Mouse (Mus musculus) heart, embryonic 14.5 days (tissue): Measurements from ENCODE around the gene Grcc10. TPM values are rescaled to one million over a fixed set of nuclear protein-coding genes. Genes with fewer than 3 reads are reported as not detected.

ENCODE experiments used
- ATAC-seq: fragments of 200-750 bp; cut with Nextera tagmentation; 2 replicates; pipeline ENCODE4 v1.8.0; 2017; ENCODE audit warnings: low read depth, moderate TSS enrichment; ENCODE audit not compliant: insufficient number of reproducible peaks, insufficient read depth, low FRiP score
- H3K27ac ChIP-seq, 2 experiments: fragments of 200-500 bp in 1 of 2; fragments of 300-500 bp in 1 of 2; sonication (generic) in 1 of 2; replicated peaks in 1 of 2; 2 replicates each; pipeline ENCODE4 v1.5.1; 2012 to 2014; ENCODE audit warnings: low read depth in 2 of 2, low read length in 2 of 2, control low read depth in 1 of 2, mild to moderate bottlenecking in 1 of 2, mixed read lengths in 1 of 2; ENCODE audit not compliant: control insufficient read depth in 1 of 2, insufficient read depth in 1 of 2
- H3K27me3 ChIP-seq: fragments of 300-500 bp; sonication (generic); 2 replicates; pipeline ENCODE4 v1.6.1; 2014; ENCODE audit warnings: mild to moderate bottlenecking, low read length, control low read depth; ENCODE audit not compliant: control insufficient read depth, insufficient read depth
- H3K36me3 ChIP-seq: fragments of 300-500 bp; sonication (generic); 2 replicates; pipeline ENCODE4 v1.6.1; 2014; ENCODE audit warnings: mild to moderate bottlenecking, control low read depth, low read length, mixed read lengths; ENCODE audit not compliant: control insufficient read depth, insufficient read depth
- H3K4me1 ChIP-seq, 2 experiments: fragments of 200-500 bp in 1 of 2; fragments of 300-500 bp in 1 of 2; sonication (generic) in 1 of 2; 2 replicates each; pipeline ENCODE4 v1.6.1; 2012 to 2014; ENCODE audit warnings: low read length in 2 of 2, control low read depth in 1 of 2, mixed read lengths in 1 of 2; ENCODE audit not compliant: control insufficient read depth in 2 of 2, insufficient read depth in 2 of 2
- H3K4me2 ChIP-seq: fragments of 300-500 bp; sonication (generic); 2 replicates; pipeline ENCODE4 v1.6.1; 2014; ENCODE audit warnings: mild to moderate bottlenecking, low read length
- H3K4me3 ChIP-seq, 2 experiments: fragments of 200-500 bp in 1 of 2; fragments of 300-500 bp in 1 of 2; sonication (generic) in 1 of 2; 2 replicates each; pipeline ENCODE4 v1.5.1; 2012 to 2014; ENCODE audit warnings: low read length in 2 of 2, mild to moderate bottlenecking in 2 of 2, control low read depth in 1 of 2, low read depth in 1 of 2, moderate library complexity in 1 of 2; ENCODE audit not compliant: control insufficient read depth in 1 of 2, insufficient read depth in 1 of 2
- H3K9ac ChIP-seq: fragments of 300-500 bp; sonication (generic); 2 replicates; pipeline ENCODE4 v1.6.1; 2014; ENCODE audit warnings: mild to moderate bottlenecking, low read length
- H3K9me3 ChIP-seq: fragments of 300-500 bp; sonication (generic); 2 replicates; pipeline ENCODE4 v1.6.1; 2016; ENCODE audit warnings: low read length, control low read depth; ENCODE audit not compliant: control insufficient read depth
- whole genome bisulfite sequencing: fragments of 180-500 bp; shearing (Covaris S2); extraction: QIAGEN DNeasy Blood & Tissue Kit; methylation state at CpG from one replicate; pipeline ENCODE4 v1.1.7; 2014; 5-methylcytosine and 5-hydroxymethylcytosine counted together
- microRNA counts: library from miRNA; unstranded; fragments of <30 nt; microRNA quantifications from one replicate; lab custom pipeline; 2016
- microRNA-seq: library from miRNA; unstranded; fragments of <30 nt; microRNA quantifications from one replicate; pipeline ENCODE4, GENCODE M21; 2016
- polyA plus RNA-seq: library from polyadenylated mRNA; unstranded; fragments of >200 nt; fragmentation: Nextera tagmentation; extraction: Ambion mirVana; gene quantifications from 2 replicates; pipeline ENCODE4 v1.2.1, GENCODE M21; 2014

Grcc10 gene
- polyA plus RNA-seq, 1 experiment from 2014 or later: 503 TPM

DNA sequence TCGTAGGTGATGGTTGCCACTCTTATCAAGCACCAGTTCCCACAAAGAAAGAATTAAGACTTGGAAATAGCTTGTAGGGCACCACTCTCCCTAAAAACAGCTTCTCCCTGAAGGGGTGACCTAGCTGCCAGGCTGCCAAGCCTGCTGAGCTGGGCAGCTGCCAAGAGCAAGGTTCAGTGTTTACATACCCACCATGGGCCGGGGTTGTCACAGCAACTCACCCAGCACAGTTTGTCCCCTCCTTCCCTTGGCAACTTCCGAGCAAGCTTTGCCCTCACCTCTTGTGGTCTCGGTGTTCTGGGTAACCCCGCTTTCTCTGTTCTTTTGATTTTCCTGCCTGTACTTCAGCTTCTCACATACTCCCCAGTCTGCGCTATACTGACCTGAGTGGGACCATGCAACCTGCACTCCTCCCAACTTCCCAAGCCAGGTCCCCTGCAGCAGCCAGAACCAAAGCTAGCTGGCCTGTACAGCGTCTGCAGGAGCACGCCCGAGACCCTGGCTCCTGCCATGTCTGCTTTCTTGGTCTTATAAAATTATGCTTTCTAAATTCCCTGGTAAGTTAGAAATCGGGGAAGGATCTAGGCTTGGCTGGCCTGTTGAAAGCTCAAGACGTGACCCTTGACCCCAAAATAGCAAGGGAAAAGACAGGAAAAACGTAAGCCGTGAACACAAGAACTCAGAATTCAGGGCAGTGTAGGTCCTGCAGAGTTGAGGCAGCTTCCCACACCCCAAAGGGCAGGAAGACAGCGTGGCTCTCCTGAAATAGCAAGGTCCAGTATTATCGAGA lies 46.8 kb downstream of the Grcc10 start:
- Histone ChIP-seq H3K4me3 (no peak overlapping the region), H3K4me1 (peaks cover 12 to 20% of the 10 kb centered on the region in 2 experiments), H3K36me3 (peaks cover 14% of the 10 kb centered on the region), H3K27ac (peak overlapping the region; percentile 35 to 47; a peak in 2 of 4 replicates), H3K27me3 (no peaks in the 10 kb centered on the region), H3K9ac (no peak overlapping the region), H3K9me3 (no peaks in the 10 kb centered on the region), H3K4me2 (no peak overlapping the region)
- WGBS: 72% methylated on average over 15 of the region's 15 CpGs
- peak; percentile 19; the same call in 1 of the 2 replicates for ATAC-seq

DNA sequence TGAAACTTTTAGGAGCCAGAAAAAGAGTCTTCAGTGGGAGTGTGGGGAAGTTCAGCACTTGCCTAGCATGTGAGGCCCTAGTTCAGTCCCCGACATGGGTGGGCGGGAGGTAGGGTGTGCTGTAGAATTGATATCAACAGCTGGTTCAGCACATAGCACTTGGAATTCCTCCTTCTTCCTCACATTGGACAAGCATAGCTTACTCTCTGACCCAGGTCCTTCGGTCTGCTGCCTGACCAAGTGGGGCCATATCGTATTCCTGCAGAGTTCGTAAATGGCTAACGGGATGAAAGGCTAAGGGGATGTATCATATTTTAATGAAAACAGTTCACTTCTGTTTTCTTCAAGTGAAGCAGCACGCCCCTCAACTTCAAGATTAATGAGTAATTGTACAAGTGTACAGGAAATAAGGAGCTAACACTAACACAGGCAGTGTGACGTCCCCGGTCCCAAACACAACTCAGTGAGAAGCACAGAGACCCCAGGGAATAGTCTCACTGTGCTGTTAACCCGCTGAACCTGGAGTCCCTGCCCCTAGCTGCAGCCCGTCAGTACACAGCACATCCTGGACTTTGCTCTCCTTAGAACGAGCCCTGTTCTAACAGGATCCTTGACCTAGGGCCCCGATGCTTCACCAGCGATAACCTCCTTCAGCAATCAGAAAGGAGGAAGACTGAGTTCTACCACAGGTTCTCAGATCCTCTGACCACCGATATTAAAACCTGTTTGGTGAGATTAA lies 47.8 kb downstream of the Grcc10 start:
- no peak overlapping the region for H3K9ac ChIP-seq
- WGBS: 70% methylated on average over 15 of the region's 15 CpGs

DNA sequence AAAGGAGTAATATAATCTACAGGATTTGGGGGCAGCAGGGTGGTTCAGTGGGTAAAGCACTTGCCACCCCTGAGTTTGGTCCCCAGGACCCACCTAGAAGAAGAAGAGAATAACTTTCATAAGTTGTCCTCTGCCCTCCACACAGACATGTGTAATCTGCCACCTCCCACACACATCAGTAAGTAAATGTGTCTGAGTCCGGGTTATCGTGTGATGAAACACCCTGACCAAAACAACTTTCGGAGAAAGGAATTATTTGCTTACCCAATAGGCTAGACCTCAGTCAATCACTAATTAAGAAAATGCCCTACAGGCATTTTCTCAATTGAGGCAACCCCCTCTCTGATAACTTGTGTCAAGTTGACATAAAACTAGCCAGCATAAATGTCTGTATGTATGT lies 50.7 kb downstream of the Grcc10 start:
- H3K4me2 ChIP-seq: no peak overlapping the region
- no peak for ATAC-seq
- peaks cover 12 to 27% of the 10 kb centered on the region in 2 experiments for H3K4me1 ChIP-seq
- H3K9me3 ChIP-seq: no peaks in the 10 kb centered on the region
- no peak overlapping the region for H3K27ac ChIP-seq
- no peak overlapping the region for H3K9ac ChIP-seq
- 88% methylated on average over 3 of the region's 3 CpGs for WGBS
- H3K4me3 ChIP-seq: no peak overlapping the region
- H3K27me3 ChIP-seq: no peaks in the 10 kb centered on the region
- no peaks in the 10 kb centered on the region for H3K36me3 ChIP-seq

More for the DNA sequence above, 47.8 kb downstream of the Grcc10 start:
- Histone ChIP-seq H3K4me2 (no peak overlapping the region), H3K27ac (peak overlapping the region in 1 of 2 experiments; percentile 47; a peak in 2 of 4 replicates), H3K27me3 (no peaks in the 10 kb centered on the region), H3K36me3 (peaks cover 6% of the 10 kb centered on the region; the same call in 1 of the 2 replicates), H3K4me3 (no peak overlapping the region), H3K9me3 (no peaks in the 10 kb centered on the region), H3K4me1 (peaks cover 12 to 20% of the 10 kb centered on the region in 2 experiments)
- ATAC-seq: no peak

MicroRNA genes within 50 kb of the gene (microRNA counts, 519-probe panel; counts per million panel counts)
- microRNA mmu-miR-141 (lab: Ali Mortazavi, UCI): 322 counts per million, percentile 70 among the panel's probes with 10 or more counts
- microRNA mmu-miR-200c (lab: Ali Mortazavi, UCI): 322 counts per million, percentile 70 among the panel's probes with 10 or more counts

Small RNA genes lying within 50 kb of the gene (microRNA-seq; reads per million reads assigned to microRNA genes)
- 5.6 reads per million, percentile 15 among the genes with 10 or more reads in this experiment for gene Mir141
- 42.8 reads per million, percentile 41 among the genes with 10 or more reads in this experiment for gene Mir200c

Other genes with a start within 250 kb of the Grcc10 start
- 0.36 and 0.58 TPM in 2 replicates for gene C1rl, start 248.3 kb downstream of the Grcc10 start, polyA plus RNA-seq
- 0.55 and 0.59 TPM in 2 replicates for gene C1ra, start 229.0 kb downstream of the Grcc10 start, polyA plus RNA-seq
- 0.07 and 0.26 TPM in 2 replicates for gene C1s1, start 199.0 kb downstream of the Grcc10 start, polyA plus RNA-seq
- gene C1rb, start 171.1 kb downstream of the Grcc10 start, polyA plus RNA-seq: not detected in 2 replicates
- not detected in 2 replicates for gene C1s2, start 105.3 kb downstream of the Grcc10 start, polyA plus RNA-seq
- 45.0 and 47.7 TPM in 2 replicates for gene Lpcat3, start 78.3 kb downstream of the Grcc10 start, polyA plus RNA-seq
- 114 and 117 TPM in 2 replicates for gene Emg1, start 29.2 kb downstream of the Grcc10 start, polyA plus RNA-seq
- gene Phb2, start 29.0 kb downstream of the Grcc10 start, polyA plus RNA-seq: 295 and 326 TPM in 2 replicates
- gene Ptpn6, start 2.7 kb downstream of the Grcc10 start, polyA plus RNA-seq: 4.9 and 8.6 TPM in 2 replicates
- gene Gm45234, start 14.6 kb upstream of the Grcc10 start, polyA plus RNA-seq: not detected in 2 replicates
- 6.2 and 9.3 TPM in 2 replicates for gene Atn1, start 15.2 kb upstream of the Grcc10 start, polyA plus RNA-seq
- 4.2 TPM in 2 replicates for gene Eno2, start 28.3 kb upstream of the Grcc10 start, polyA plus RNA-seq
- gene Lrrc23, start 38.4 kb upstream of the Grcc10 start, polyA plus RNA-seq: not detected in 2 replicates
- gene Spsb2, start 67.3 kb upstream of the Grcc10 start, polyA plus RNA-seq: 4.0 and 5.7 TPM in 2 replicates
- 1,486 and 1,545 TPM in 2 replicates for gene Tpi1, start 72.9 kb upstream of the Grcc10 start, polyA plus RNA-seq
- 78.9 and 85.9 TPM in 2 replicates for gene Usp5, start 88.1 kb upstream of the Grcc10 start, polyA plus RNA-seq
- gene Cdca3, start 88.2 kb upstream of the Grcc10 start, polyA plus RNA-seq: 126 and 139 TPM in 2 replicates
- 6.7 and 7.5 TPM in 2 replicates for gene Gnb3, start 98.9 kb upstream of the Grcc10 start, polyA plus RNA-seq
- 18.7 and 20.5 TPM in 2 replicates for gene P3h3, start 116.4 kb upstream of the Grcc10 start, polyA plus RNA-seq
- gene Gpr162, start 122.6 kb upstream of the Grcc10 start, polyA plus RNA-seq: 0.71 and 0.86 TPM in 2 replicates
- 0.16 TPM in 1 of 2 replicates, not detected in the other for gene Cd4, start 146.8 kb upstream of the Grcc10 start, polyA plus RNA-seq
- 1.00 and 1.1 TPM in 2 replicates for gene Lag3, start 170.3 kb upstream of the Grcc10 start, polyA plus RNA-seq
- 238 and 251 TPM in 2 replicates for gene Ptms, start 178.7 kb upstream of the Grcc10 start, polyA plus RNA-seq
- 364 and 365 TPM in 2 replicates for gene Mlf2, start 190.0 kb upstream of the Grcc10 start, polyA plus RNA-seq
- gene Cops7a, start 224.2 kb upstream of the Grcc10 start, polyA plus RNA-seq: 128 and 135 TPM in 2 replicates